Mouse (Mus musculus) c-Kit-positive CD71-positive TER-119-negative erythroid progenitor cells, embryonic 14.5 days (primary cell): ENCODE data around the gene Vmn1r172.
"Not testable (repeated sequence)": the region's sequence is repeated elsewhere in the genome, so short reads cannot be mapped to it uniquely, and the experiment has no call there.

Experiments used
- DNase-seq: peaks from one replicate; pipeline ENCODE4 v3.0.0-alpha.2; 2013; ENCODE audit warnings: low read depth

Vmn1r172 gene

GRCm38 (mm10) chr7:23658016-23658415 is at the start of gene Vmn1r172:
TSS of gene Vmn1r172 (plus strand) at chr7:23658316.
- no peak for DNase-seq

- DNase-seq, result no peak
Measured at GRCm38 (mm10) chr7:23630422-23630821, 27.7 kb upstream of the Vmn1r172 start, which contains the start of gene Vmn1r171. TSS of gene Vmn1r171 (plus strand) at chr7:23630722.

- DNase-seq, result not testable (repeated sequence)
Measured at GRCm38 (mm10) chr7:23700403-23700802, 42.3 kb downstream of the Vmn1r172 start, which contains the start of gene Vmn1r173. TSS of gene Vmn1r173 (plus strand) at chr7:23700703.
